ENCODE assay signal across 21 mouse cellular contexts in genomic region chr4:142292760-142293159, GRCm38 (mm10). TPM values are rescaled to one million over a fixed set of nuclear protein-coding genes. Genes with fewer than 3 reads are reported as not detected.
A peak's percentile ranks its signal among the peaks of the same experiment; 100 is the strongest.
DNase-seq lines count a peak whose midpoint lies in the region; ATAC-seq and TF ChIP-seq lines count a peak whose summit lies in the region.
"Had no signal": no experiment of that assay in that cellular context is flagged by ENCODE, and none has a peak within 500 bp of the region (broad histone marks: within the 10 kb centered on the region; RNA-seq: fewer than 3 reads in every experiment).

No protein-coding gene starts in this region.

- no peak for TF ChIP-seq CTCF in hindbrain, postnatal 0 days (IDR thresholded peaks at IDR 0.05; ENCODE audit: low read depth)

- WGBS in midbrain, embryonic 13.5 days: 66% methylated on average over 7 of the region's 7 CpGs
- WGBS in midbrain, embryonic 10.5 days: 84% methylated on average over 7 of the region's 7 CpGs
- 19% methylated on average over 7 of the region's 7 CpGs for WGBS in forebrain, embryonic 15.5 days
- WGBS in hindbrain, postnatal 0 days: 39% methylated on average over 7 of the region's 7 CpGs
- 81% methylated on average over 7 of the region's 7 CpGs for WGBS in intestine, embryonic 15.5 days

- no peak overlapping the region for H3K9ac ChIP-seq in midbrain, embryonic 13.5 days (replicated peaks)
- no peak overlapping the region for H3K9ac ChIP-seq in forebrain, embryonic 15.5 days (replicated peaks)
- H3K9ac ChIP-seq in hindbrain, postnatal 0 days (replicated peaks; ENCODE audit: low read length): no peak overlapping the region
- no peak overlapping the region for H3K9ac ChIP-seq in intestine, embryonic 15.5 days
- H3K9ac ChIP-seq: heart, embryonic 13.5 days; stomach, embryonic 15.5 days had no signal

- peaks cover 24% of the 10 kb centered on the region for H3K4me1 ChIP-seq in midbrain, embryonic 13.5 days (replicated peaks)
- H3K4me1 ChIP-seq in midbrain, embryonic 10.5 days: peaks cover 15% of the 10 kb centered on the region
- peaks cover 30% of the 10 kb centered on the region for H3K4me1 ChIP-seq in forebrain, embryonic 15.5 days
- peaks cover 7% of the 10 kb centered on the region; the same call in 1 of the 2 replicates for H3K4me1 ChIP-seq in hindbrain, postnatal 0 days (ENCODE audit: insufficient read depth, low read length)
- no peaks in the 10 kb centered on the region for H3K4me1 ChIP-seq in intestine, embryonic 15.5 days (replicated peaks)
- H3K4me1 ChIP-seq: stomach, embryonic 15.5 days had no signal

- no peaks in the 10 kb centered on the region for H3K36me3 ChIP-seq in midbrain, embryonic 13.5 days
- H3K36me3 ChIP-seq in midbrain, embryonic 10.5 days: no peaks in the 10 kb centered on the region
- no peaks in the 10 kb centered on the region for H3K36me3 ChIP-seq in forebrain, embryonic 15.5 days
- H3K36me3 ChIP-seq in hindbrain, postnatal 0 days (ENCODE audit: insufficient read depth, low read length): no peaks in the 10 kb centered on the region
- no peaks in the 10 kb centered on the region for H3K36me3 ChIP-seq in intestine, embryonic 15.5 days
- H3K36me3 ChIP-seq: G1E; heart, embryonic 13.5 days; limb, embryonic 10.5 days; stomach, embryonic 15.5 days had no signal

- H3K4me2 ChIP-seq in midbrain, embryonic 13.5 days (replicated peaks): no peak overlapping the region
- no peak overlapping the region; the same call in 1 of the 2 replicates for H3K4me2 ChIP-seq in forebrain, embryonic 15.5 days (replicated peaks)
- H3K4me2 ChIP-seq in hindbrain, postnatal 0 days (ENCODE audit: low read depth, low read length): no peak overlapping the region
- H3K4me2 ChIP-seq in intestine, embryonic 15.5 days (replicated peaks): no peak overlapping the region
- H3K4me2 ChIP-seq: heart, embryonic 13.5 days; liver, embryonic 11.5 days; stomach, embryonic 15.5 days had no signal

- peak; percentile 66 for ATAC-seq in midbrain, embryonic 13.5 days
- ATAC-seq in forebrain, embryonic 15.5 days (replicated peaks): peak; percentile 73
- ATAC-seq in hindbrain, postnatal 0 days: no peak; the same call in 1 of the 2 replicates
- ATAC-seq in intestine, embryonic 15.5 days: no peak
- ATAC-seq: CD4-positive, CD25-positive, alpha-beta regulatory T cell, adult 4 months had no signal

- peak overlapping the region; percentile 44; the same call in 1 of the 2 replicates for H3K27ac ChIP-seq in midbrain, embryonic 13.5 days
- H3K27ac ChIP-seq in midbrain, embryonic 10.5 days (replicated peaks): no peak overlapping the region
- H3K27ac ChIP-seq in forebrain, embryonic 15.5 days (replicated peaks): peak overlapping the region; percentile 31; the same call in 1 of the 2 replicates
- no peak overlapping the region for H3K27ac ChIP-seq in hindbrain, postnatal 0 days
- no peak overlapping the region for H3K27ac ChIP-seq in intestine, embryonic 15.5 days
- H3K27ac ChIP-seq: heart, embryonic 13.5 days; layer of hippocampus, adult 2 months; limb, embryonic 10.5 days; macrophage; stomach, embryonic 15.5 days had no signal

- no peak overlapping the region for H3K4me3 ChIP-seq in midbrain, embryonic 13.5 days (replicated peaks)
- no peak overlapping the region for H3K4me3 ChIP-seq in midbrain, embryonic 10.5 days
- H3K4me3 ChIP-seq in forebrain, embryonic 15.5 days: no peak overlapping the region
- no peak overlapping the region for H3K4me3 ChIP-seq in hindbrain, postnatal 0 days (ENCODE audit: low read length)
- H3K4me3 ChIP-seq in intestine, embryonic 15.5 days (replicated peaks): no peak overlapping the region
- H3K4me3 ChIP-seq: heart, embryonic 13.5 days; layer of hippocampus, adult 2 months; limb, embryonic 10.5 days; stomach, embryonic 15.5 days had no signal

- intact Hi-C loops in gastrocnemius, postnatal 36 days (cut with DNase I): no loop called here

- H3K27me3 ChIP-seq in midbrain, embryonic 13.5 days: no peaks in the 10 kb centered on the region
- no peaks in the 10 kb centered on the region for H3K27me3 ChIP-seq in midbrain, embryonic 10.5 days (ENCODE audit: low read depth, poor library complexity, severe bottlenecking)
- no peaks in the 10 kb centered on the region for H3K27me3 ChIP-seq in forebrain, embryonic 15.5 days
- no peaks in the 10 kb centered on the region for H3K27me3 ChIP-seq in hindbrain, postnatal 0 days (ENCODE audit: insufficient read depth, low read length)
- H3K27me3 ChIP-seq in intestine, embryonic 15.5 days (replicated peaks): no peaks in the 10 kb centered on the region
- H3K27me3 ChIP-seq: stomach, embryonic 15.5 days had no signal

- no peak for DNase-seq in midbrain, embryonic 10.5 days (ENCODE audit: low spot score)
- peak; percentile 44 for DNase-seq in hindbrain, postnatal 0 days (ENCODE audit: low spot score)
- no peak for DNase-seq in gastrocnemius, postnatal 36 days
- DNase-seq in adrenal gland, adult 2 months: no peak
- DNase-seq: cerebellum, postnatal 36 days; heart, postnatal 36 days; kidney, adult 11 months; kidney, postnatal 10 days; lung, adult 2 months; right cerebral cortex, postnatal 14 days had no signal

- H3K9me3 ChIP-seq in midbrain, embryonic 13.5 days: no peaks in the 10 kb centered on the region
- H3K9me3 ChIP-seq in midbrain, embryonic 10.5 days (replicated peaks): no peaks in the 10 kb centered on the region
- no peaks in the 10 kb centered on the region for H3K9me3 ChIP-seq in forebrain, embryonic 15.5 days
- no peaks in the 10 kb centered on the region for H3K9me3 ChIP-seq in hindbrain, postnatal 0 days (ENCODE audit: low read length)
- H3K9me3 ChIP-seq in intestine, embryonic 15.5 days: no peaks in the 10 kb centered on the region
- H3K9me3 ChIP-seq: heart, embryonic 13.5 days; limb, embryonic 10.5 days; stomach, embryonic 15.5 days had no signal

RNA-seq across cellular contexts. Expression of gene Kazn, which starts 53.6 kb away (rescaled TPM):
- polyA plus RNA-seq in midbrain, embryonic 13.5 days (2015; fragmentation: Nextera tagmentation; extraction: Ambion mirVana): 18.7 and 23.5 TPM in 2 replicates
- polyA plus RNA-seq in midbrain, embryonic 10.5 days (2016; fragmentation: Nextera tagmentation; extraction: Ambion mirVana): 9.4 and 12.2 TPM in 2 replicates
- polyA plus RNA-seq in forebrain, embryonic 15.5 days (2015; fragmentation: Nextera tagmentation; extraction: Ambion mirVana): 25.2 and 25.6 TPM in 2 replicates
- total RNA-seq in hindbrain, postnatal 0 days (2014; rRNA removed): 74.3 and 78.3 TPM in 2 replicates
- polyA plus RNA-seq in hindbrain, postnatal 0 days (2015; fragmentation: Nextera tagmentation; extraction: Ambion mirVana): 19.3 and 20.9 TPM in 2 replicates
- 13.6 and 14.0 TPM in 2 replicates for polyA plus RNA-seq in intestine, embryonic 15.5 days (2015; fragmentation: Nextera tagmentation; extraction: Ambion mirVana)
- 1 to 10 TPM; 1.8 to 2.6 TPM for total RNA-seq in gastrocnemius, postnatal 36 days (2021)
- 10 to 100 TPM; 19.1 to 22.6 TPM for total RNA-seq in adrenal gland, adult 2 months (2021)
- polyA plus RNA-seq in adrenal gland, adult 2 months (2012; rRNA removed): 35.2 and 47.4 TPM in 2 replicates
- polyA plus RNA-seq: CD4-positive, CD25-positive, alpha-beta regulatory T cell, adult 4 months; G1E; macrophage had no signal

Comparison
In these comparisons a context has a peak if more than half of its experiments do, and no peak if none do; other contexts are left out.
1. H3K27ac ChIP-seq: peak in midbrain, embryonic 13.5 days (single experiment) and forebrain, embryonic 15.5 days (single experiment); none in midbrain, embryonic 10.5 days (single experiment), hindbrain, postnatal 0 days (single experiment) and intestine, embryonic 15.5 days (single experiment).
2. ATAC-seq: peak in midbrain, embryonic 13.5 days (single experiment) and forebrain, embryonic 15.5 days (single experiment); none in hindbrain, postnatal 0 days (single experiment) and intestine, embryonic 15.5 days (single experiment).